Mouse (Mus musculus) kidney, embryonic 14.5 days (tissue): ENCODE data around the gene Comtd1. TPM values are rescaled to one million over a fixed set of nuclear protein-coding genes. Genes with fewer than 3 reads are reported as not detected.

Experiments used
- ATAC-seq: fragments of 200-750 bp; cut with Nextera tagmentation; 2 replicates; pipeline ENCODE4 v1.8.0; 2017; ENCODE audit warnings: moderate number of reproducible peaks, mild to moderate bottlenecking, moderate TSS enrichment, moderate library complexity; ENCODE audit not compliant: low FRiP score, low TSS enrichment
- H3K27ac ChIP-seq: fragments of 300-500 bp; sonication (generic); 2 replicates; pipeline ENCODE4 v1.5.1; 2014; ENCODE audit warnings: low read depth, mild to moderate bottlenecking, low read length, moderate library complexity, mixed read lengths
- H3K27me3 ChIP-seq: fragments of 300-500 bp; sonication (generic); 2 replicates; pipeline ENCODE4 v1.6.1; 2014; ENCODE audit warnings: mild to moderate bottlenecking, low read length; ENCODE audit not compliant: control insufficient read depth, insufficient read depth
- H3K36me3 ChIP-seq: fragments of 300-500 bp; sonication (generic); 2 replicates; pipeline ENCODE4 v1.6.1; 2014; ENCODE audit warnings: low read length, mixed read lengths; ENCODE audit not compliant: control insufficient read depth, insufficient read depth
- H3K4me1 ChIP-seq: fragments of 300-500 bp; sonication (generic); 2 replicates; pipeline ENCODE4 v1.6.1; 2014; ENCODE audit warnings: low read length, mixed read lengths; ENCODE audit not compliant: control insufficient read depth, insufficient read depth
- H3K4me2 ChIP-seq: fragments of 300-500 bp; sonication (generic); replicated peaks from 2 replicates; pipeline ENCODE4 v1.6.1; 2014; ENCODE audit warnings: low read depth, mild to moderate bottlenecking, low read length
- H3K4me3 ChIP-seq: fragments of 300-500 bp; sonication (generic); 2 replicates; pipeline ENCODE4 v1.5.1; 2014; ENCODE audit warnings: mild to moderate bottlenecking, low read length
- H3K9ac ChIP-seq: fragments of 300-500 bp; sonication (generic); 2 replicates; pipeline ENCODE4 v1.6.1; 2014; ENCODE audit warnings: low read depth, mild to moderate bottlenecking, low read length, moderate library complexity
- H3K9me3 ChIP-seq: fragments of 300-500 bp; sonication (generic); 2 replicates; pipeline ENCODE4 v1.6.1; 2016; ENCODE audit warnings: low read length; ENCODE audit not compliant: control insufficient read depth
- WGBS: fragments of 180-500 bp; shearing (Covaris S2); extraction: QIAGEN DNeasy Blood & Tissue Kit; methylation state at CpG from one replicate; pipeline ENCODE4 v1.1.7; 2014; 5-methylcytosine and 5-hydroxymethylcytosine counted together
- polyA plus RNA-seq: library from polyadenylated mRNA; unstranded; fragments of >200 nt; fragmentation: Nextera tagmentation; extraction: Ambion mirVana; gene quantifications from 2 replicates; pipeline ENCODE4 v1.2.1, GENCODE M21; 2014

Comtd1 gene
- 24.1 and 27.3 TPM in 2 replicates for polyA plus RNA-seq

DNA sequence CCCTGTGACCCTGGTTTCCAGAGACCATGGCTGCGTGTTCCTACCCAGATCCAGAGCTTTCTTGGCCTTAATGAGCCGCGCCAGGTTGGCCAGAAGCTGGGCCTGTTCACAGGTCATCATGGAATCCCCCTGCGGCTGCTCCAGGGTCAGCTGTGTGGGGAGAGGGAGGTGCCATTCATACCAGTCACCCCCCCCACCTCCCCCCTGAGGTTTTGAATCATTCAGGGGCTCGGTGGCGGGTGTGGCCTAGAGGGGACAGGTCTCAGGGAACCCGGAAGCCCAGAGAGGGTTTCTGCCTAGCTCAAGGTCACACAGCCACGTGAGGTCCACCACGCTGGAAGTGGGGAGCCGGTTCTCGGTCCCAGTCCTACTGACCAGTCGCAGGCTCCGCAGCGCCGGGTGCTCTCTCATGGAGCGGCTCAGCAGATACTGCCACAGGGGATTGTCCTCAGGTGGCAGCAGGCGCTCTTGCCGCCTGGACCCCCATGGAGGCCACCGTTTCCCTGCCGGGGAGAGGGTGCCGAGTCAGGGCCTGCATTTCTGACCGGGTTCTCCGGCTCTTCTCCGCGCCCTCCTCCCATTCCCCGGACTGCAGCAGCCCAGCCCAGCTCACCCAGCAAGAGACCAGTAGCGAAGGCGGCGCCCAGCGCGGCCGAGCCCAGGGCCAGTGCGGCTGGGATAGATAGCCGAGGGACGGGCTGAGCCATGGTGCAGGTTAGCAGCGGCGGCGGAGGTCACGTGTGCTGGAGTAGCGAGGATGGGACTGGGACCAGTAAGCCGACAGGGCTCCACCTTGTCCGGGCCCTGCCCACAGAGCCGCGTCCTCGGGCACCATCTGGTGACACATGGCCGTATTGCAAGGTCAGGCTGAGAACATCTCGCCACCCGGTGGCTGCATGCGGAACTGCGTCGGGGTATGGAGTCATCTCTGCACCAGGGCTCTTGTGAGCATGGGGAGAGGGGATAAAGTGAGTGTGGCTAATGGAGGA lies at the start of gene Comtd1:
Gene Comtd1, minus strand, starts transcription at position 812 of the 989 bp plus-strand sequence.
- WGBS, result under 1% methylated on average over 51 of the region's 51 CpGs
- no peaks in the 10 kb centered on the region for H3K27me3 ChIP-seq
- H3K4me1 ChIP-seq, result peaks cover 17% of the 10 kb centered on the region
- H3K9me3 ChIP-seq, result no peaks in the 10 kb centered on the region
- H3K27ac ChIP-seq, result peak within 1 kb of the TSS; percentile 78
- ATAC-seq, result peak; percentile 91
- peak within 1 kb of the TSS; percentile 73 for H3K9ac ChIP-seq
- peak within 1 kb of the TSS; percentile 99 for H3K4me2 ChIP-seq
- peak within 1 kb of the TSS; percentile 81 for H3K4me3 ChIP-seq
- peaks cover 32% of the 10 kb centered on the region for H3K36me3 ChIP-seq

DNA sequence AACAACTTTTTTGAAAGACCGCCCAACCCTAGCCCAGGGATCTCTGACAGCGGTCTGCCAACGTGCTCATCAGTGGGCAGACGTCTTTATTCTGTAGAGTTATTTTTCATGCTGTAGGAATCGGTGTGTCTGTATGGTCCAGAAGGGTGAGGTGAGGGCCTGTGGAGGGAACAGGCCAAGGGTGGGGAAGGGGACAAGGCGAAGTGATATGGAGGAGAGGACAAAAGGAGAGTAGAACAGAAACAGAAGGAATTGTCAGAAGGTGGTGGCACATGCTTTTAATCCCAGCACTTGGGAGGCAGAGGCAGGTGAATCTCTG lies 43.5 kb upstream of the Comtd1 start:
- Histone ChIP-seq H3K27ac (0 out of 2 replicates have a peak overlapping the region, but pooled peaks have one; percentile 7), H3K4me3 (no peak overlapping the region)
- WGBS, result 33% methylated on average over 6 of the region's 6 CpGs

DNA sequence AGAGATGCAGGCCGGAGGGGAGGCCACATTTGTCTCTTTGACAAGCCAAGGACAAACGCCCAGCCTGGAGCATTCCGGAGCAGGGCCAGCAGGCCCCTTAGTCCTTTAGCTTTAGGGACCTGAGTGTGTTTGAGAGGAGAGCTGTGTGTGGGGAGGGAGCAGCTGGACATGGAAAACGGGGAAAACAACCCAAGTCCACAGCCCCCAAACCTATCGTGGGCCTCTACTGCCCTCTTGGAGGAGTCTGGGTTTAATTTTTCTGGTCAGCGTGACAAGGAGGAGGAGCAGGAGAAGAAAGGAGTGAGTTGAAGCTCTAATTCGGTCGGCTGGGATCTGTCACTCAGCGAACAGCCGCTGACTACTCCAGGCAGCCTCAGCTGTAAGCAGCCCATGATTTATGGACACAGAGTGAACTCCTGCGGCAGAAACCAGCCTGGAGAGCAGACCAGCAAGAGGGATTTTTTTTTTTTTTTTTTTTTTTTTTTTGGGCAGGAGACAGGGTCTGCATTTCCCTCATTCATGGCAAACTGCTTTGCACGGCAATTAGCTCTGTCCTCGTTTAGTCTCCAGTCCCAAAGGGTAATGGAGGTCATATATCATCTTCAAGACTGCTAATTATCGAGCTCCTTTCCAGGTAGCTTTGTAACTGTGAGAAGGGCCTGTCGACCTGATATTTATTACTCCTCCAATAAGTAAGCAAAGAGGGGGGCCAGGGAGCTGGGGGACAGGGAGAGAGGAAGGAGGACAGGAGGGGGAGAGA lies 43.0 kb upstream of the Comtd1 start:
- WGBS, result 3% methylated on average over 15 of the region's 15 CpGs
- H3K27ac ChIP-seq, result peak overlapping the region; percentile 88
- peak; percentile 95 for ATAC-seq
- no peaks in the 10 kb centered on the region for H3K36me3 ChIP-seq
- H3K4me1 ChIP-seq, result peaks cover 8% of the 10 kb centered on the region; the same call in 1 of the 2 replicates
- H3K9me3 ChIP-seq, result no peaks in the 10 kb centered on the region; the same call in 1 of the 2 replicates
- H3K4me3 ChIP-seq, result no peak overlapping the region
- H3K4me2 ChIP-seq, result peak overlapping the region; percentile 18
- H3K27me3 ChIP-seq, result 0 out of 2 replicates have a peak, but pooled peaks cover 3% of the 10 kb centered on the region
- peak overlapping the region; percentile 2; the same call in 1 of the 2 replicates for H3K9ac ChIP-seq

More for the DNA sequence above, 43.5 kb upstream of the Comtd1 start:
- H3K4me2 ChIP-seq, result peak overlapping the region; percentile 18; the same call in 1 of the 2 replicates
- peaks cover 8% of the 10 kb centered on the region; the same call in 1 of the 2 replicates for H3K4me1 ChIP-seq
- no peaks in the 10 kb centered on the region; the same call in 1 of the 2 replicates for H3K9me3 ChIP-seq
- H3K27me3 ChIP-seq, result 0 out of 2 replicates have a peak, but pooled peaks cover 3% of the 10 kb centered on the region
- no peaks in the 10 kb centered on the region for H3K36me3 ChIP-seq
- peak; percentile 58; the same call in 1 of the 2 replicates for ATAC-seq
- H3K9ac ChIP-seq, result no peak overlapping the region

DNA sequence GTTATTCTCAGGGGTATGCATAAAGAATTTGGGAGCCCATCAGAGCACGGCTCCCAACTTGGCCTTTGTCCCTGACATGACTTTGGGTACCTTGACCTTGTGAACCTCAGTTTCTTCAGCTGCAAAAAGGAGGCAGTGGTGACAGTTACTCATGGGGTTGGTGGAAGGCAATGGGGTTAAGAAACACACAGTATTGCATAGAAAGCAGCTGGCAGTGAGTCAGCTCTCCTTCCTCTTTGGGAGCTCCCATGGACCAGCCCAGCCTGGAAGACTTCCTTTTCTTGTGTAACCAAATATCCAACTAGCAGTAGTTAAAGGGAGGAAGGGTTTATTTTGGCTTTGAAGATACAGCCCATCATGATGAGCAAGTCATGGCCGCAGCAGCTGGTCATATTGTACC lies 41.7 kb upstream of the Comtd1 start:
- H3K9ac ChIP-seq, result no peak overlapping the region
- 55% methylated on average over 2 of the region's 2 CpGs for WGBS
- no peaks in the 10 kb centered on the region; the same call in 1 of the 2 replicates for H3K9me3 ChIP-seq
- peaks cover 8% of the 10 kb centered on the region; the same call in 1 of the 2 replicates for H3K4me1 ChIP-seq
- no peak overlapping the region for H3K4me2 ChIP-seq
- ATAC-seq, result no peak
- H3K36me3 ChIP-seq, result no peaks in the 10 kb centered on the region
- no peak overlapping the region for H3K27ac ChIP-seq
- H3K27me3 ChIP-seq, result no peaks in the 10 kb centered on the region
- H3K4me3 ChIP-seq, result no peak overlapping the region

DNA sequence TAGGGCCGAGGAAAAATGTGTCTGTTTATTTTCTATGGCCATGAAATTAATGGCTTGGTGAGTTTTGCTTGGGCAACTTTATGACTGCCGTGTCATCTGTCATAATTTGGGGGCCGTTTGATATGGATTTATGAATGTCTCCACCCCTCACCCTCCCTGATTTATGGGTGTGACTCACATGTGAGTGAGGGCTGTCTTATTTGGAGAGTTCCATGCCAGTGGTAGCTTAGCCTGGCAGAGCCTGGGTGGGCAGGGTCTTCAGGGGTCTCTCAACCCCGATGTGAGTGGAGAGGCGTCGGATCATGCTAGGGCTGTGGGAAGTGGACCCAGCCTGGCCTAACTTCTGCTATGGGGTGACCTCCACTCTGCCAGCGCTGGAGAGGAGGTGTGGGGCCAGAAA lies 18.0 kb upstream of the Comtd1 start:
- H3K9ac ChIP-seq, result no peak overlapping the region
- H3K4me2 ChIP-seq, result no peak overlapping the region
- H3K4me3 ChIP-seq, result no peak overlapping the region
- WGBS, result 72% methylated on average over 7 of the region's 7 CpGs
- H3K9me3 ChIP-seq, result no peaks in the 10 kb centered on the region
- ATAC-seq, result no peak
- H3K36me3 ChIP-seq, result no peaks in the 10 kb centered on the region
- H3K4me1 ChIP-seq, result no peaks in the 10 kb centered on the region
- no peaks in the 10 kb centered on the region for H3K27me3 ChIP-seq
- no peak overlapping the region for H3K27ac ChIP-seq

DNA sequence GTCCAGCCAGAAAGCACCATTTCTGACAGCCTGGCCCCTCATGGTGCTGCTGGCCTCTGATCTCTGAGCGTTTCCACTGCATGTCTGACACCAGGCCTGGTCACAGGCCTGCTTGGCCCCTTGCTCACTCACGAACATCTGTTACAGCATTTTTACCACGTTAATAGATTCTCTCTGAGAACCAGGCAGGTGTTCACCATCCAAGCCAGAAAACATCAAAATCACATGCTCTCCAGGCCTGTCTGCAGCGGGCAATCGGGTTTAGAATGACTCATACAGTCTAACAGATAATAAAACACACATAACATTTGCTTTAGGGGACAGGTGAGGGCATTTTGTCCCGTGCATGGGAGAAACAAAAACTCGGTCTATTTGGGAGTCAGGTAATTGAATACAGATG lies 17.5 kb upstream of the Comtd1 start:
- 35% methylated on average over 7 of the region's 7 CpGs for WGBS
- H3K27ac ChIP-seq, result no peak overlapping the region
- H3K36me3 ChIP-seq, result no peaks in the 10 kb centered on the region
- no peak overlapping the region for H3K4me2 ChIP-seq
- H3K4me1 ChIP-seq, result no peaks in the 10 kb centered on the region
- H3K27me3 ChIP-seq, result no peaks in the 10 kb centered on the region
- H3K4me3 ChIP-seq, result no peak overlapping the region
- no peak for ATAC-seq
- no peaks in the 10 kb centered on the region for H3K9me3 ChIP-seq
- H3K9ac ChIP-seq, result no peak overlapping the region

DNA sequence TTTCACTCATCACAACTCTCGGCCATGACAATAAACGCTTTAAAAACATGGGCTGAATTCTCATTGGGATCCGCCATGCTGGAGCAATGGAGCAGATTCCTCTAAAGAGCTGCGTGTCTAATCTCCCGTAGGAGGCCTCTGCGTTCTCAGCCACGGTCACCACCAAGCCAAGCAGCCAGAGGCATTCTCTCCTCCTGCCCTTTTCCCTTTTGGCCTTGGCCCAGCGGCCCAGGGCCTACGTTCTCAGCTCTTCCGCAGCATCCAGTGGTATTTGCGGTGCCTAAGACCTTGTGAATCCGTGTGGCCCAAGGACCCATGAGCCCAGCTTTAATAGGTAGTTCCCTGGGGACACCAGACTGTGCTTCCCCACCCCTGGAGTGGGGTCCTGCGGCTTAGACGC lies 8.1 kb upstream of the Comtd1 start:
- 81% methylated on average over 14 of the region's 14 CpGs for WGBS
- H3K27ac ChIP-seq, result no peak overlapping the region

DNA sequence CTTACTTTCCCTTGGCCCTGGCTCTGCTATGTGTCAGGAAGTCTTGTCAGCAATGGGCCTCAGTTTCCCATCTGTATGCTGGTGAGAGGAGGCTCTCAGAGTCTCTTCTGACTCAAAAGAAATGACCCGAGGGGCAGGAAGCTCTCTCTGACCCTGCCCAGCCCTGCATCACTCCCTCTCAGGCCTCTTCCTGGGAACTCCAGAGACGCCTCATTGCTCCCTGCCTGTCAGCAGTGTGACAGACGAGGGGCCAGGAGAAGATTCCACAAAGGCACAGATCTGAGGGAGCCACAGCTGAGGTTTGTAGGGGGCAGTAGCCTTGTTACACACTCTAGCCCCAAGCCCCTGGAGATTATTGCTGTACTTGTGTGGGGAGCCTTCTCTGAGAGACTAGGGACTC lies 7.2 kb upstream of the Comtd1 start:
- H3K4me2 ChIP-seq, result no peak overlapping the region
- no peak overlapping the region for H3K27ac ChIP-seq
- H3K27me3 ChIP-seq, result no peaks in the 10 kb centered on the region
- peaks cover 18% of the 10 kb centered on the region for H3K4me1 ChIP-seq
- H3K36me3 ChIP-seq, result no peaks in the 10 kb centered on the region
- H3K4me3 ChIP-seq, result no peak overlapping the region
- no peaks in the 10 kb centered on the region for H3K9me3 ChIP-seq
- H3K9ac ChIP-seq, result no peak overlapping the region
- 11% methylated on average over 3 of the region's 3 CpGs for WGBS
- ATAC-seq, result peak; percentile 54

More for the DNA sequence above, 8.1 kb upstream of the Comtd1 start:
- H3K9ac ChIP-seq, result no peak overlapping the region
- H3K4me1 ChIP-seq, result peaks cover 18% of the 10 kb centered on the region
- H3K4me3 ChIP-seq, result no peak overlapping the region
- no peaks in the 10 kb centered on the region for H3K36me3 ChIP-seq
- no peak overlapping the region for H3K4me2 ChIP-seq
- H3K9me3 ChIP-seq, result no peaks in the 10 kb centered on the region
- no peak for ATAC-seq
- H3K27me3 ChIP-seq, result no peaks in the 10 kb centered on the region
